Mouse (Mus musculus) cortical plate, adult 2 months (tissue): ENCODE measurements around the gene Ncapg2. TPM values are rescaled to one million over a fixed set of nuclear protein-coding genes. Genes with fewer than 3 reads are reported as not detected.

Experiments used
- H3K27ac ChIP-seq: fragments of 200-500 bp; 2 replicates; pipeline ENCODE4 v1.5.1; 2012; ENCODE audit warnings: low read length, control low read depth, inconsistent platforms; ENCODE audit not compliant: insufficient read depth
- H3K4me1 ChIP-seq: fragments of 200-500 bp; 2 replicates; pipeline ENCODE4 v1.6.1; 2011; ENCODE audit warnings: low read length; ENCODE audit not compliant: control insufficient read depth, insufficient read depth
- H3K4me3 ChIP-seq: fragments of 200-500 bp; 2 replicates; pipeline ENCODE4 v1.5.1; 2011; ENCODE audit warnings: mild to moderate bottlenecking, low read length, control low read depth; ENCODE audit not compliant: insufficient read depth
- CTCF ChIP-seq: fragments of 200-500 bp; IDR thresholded peaks from 2 replicates; pipeline ENCODE4 v1.5.1; 2011; ENCODE audit warnings: mild to moderate bottlenecking, control low read depth, low read length; ENCODE audit not compliant: insufficient read depth; ENCODE audit errors: extremely low read depth
- POLR2A ChIP-seq: fragments of 200-500 bp; IDR thresholded peaks from 2 replicates; pipeline ENCODE4 v1.6.1; 2011; ENCODE audit warnings: mild to moderate bottlenecking, low read length, control low read depth; ENCODE audit not compliant: insufficient read depth; ENCODE audit errors: extremely low read depth
- polyA plus RNA-seq: library from polyadenylated mRNA; depleted of rRNA; stranded (reverse); fragments of >200 nt; gene quantifications from 2 replicates; pipeline ENCODE4 v1.2.3, GENCODE M21; 2012

Gene Ncapg2
- polyA plus RNA-seq, 1 experiment: 3.7 TPM

- TF ChIP-seq POLR2A (no peak), CTCF (no peak)
- H3K27ac ChIP-seq: no peak overlapping the region
- H3K4me1 ChIP-seq: no peaks in the 10 kb centered on the region
- no peak overlapping the region for H3K4me3 ChIP-seq
Measured at GRCm38 (mm10) chr12:116395312-116395711, 9.9 kb upstream of the Ncapg2 start.

- no peaks in the 10 kb centered on the region for H3K4me1 ChIP-seq
- no peak overlapping the region for H3K27ac ChIP-seq
- H3K4me3 ChIP-seq: no peak overlapping the region
- TF ChIP-seq CTCF: no peak
- TF ChIP-seq POLR2A: no peak
Measured at GRCm38 (mm10) chr12:116396072-116396695, 9.0 kb upstream of the Ncapg2 start.

GRCm38 (mm10) chr12:116404012-116404679, 1.1 kb upstream of the Ncapg2 start:
- H3K4me1 ChIP-seq: no peaks in the 10 kb centered on the region
- TF ChIP-seq POLR2A: no peak
- no peak for TF ChIP-seq CTCF
- no peak overlapping the region for H3K4me3 ChIP-seq
- H3K27ac ChIP-seq: no peak overlapping the region

GRCm38 (mm10) chr12:116405836-116406155, 594 bp downstream of the Ncapg2 start:
- Histone ChIP-seq H3K4me3 (peak overlapping the region; percentile 31), H3K4me1 (no peaks in the 10 kb centered on the region), H3K27ac (no peak overlapping the region)
- TF ChIP-seq POLR2A: no peak
- TF ChIP-seq CTCF: no peak

GRCm38 (mm10) chr12:116407883-116408282, 2.7 kb downstream of the Ncapg2 start:
- no peak overlapping the region for H3K27ac ChIP-seq
- no peaks in the 10 kb centered on the region for H3K4me1 ChIP-seq
- TF ChIP-seq CTCF (no peak), POLR2A (no peak)
- H3K4me3 ChIP-seq: no peak overlapping the region

GRCm38 (mm10) chr12:116414941-116415340, 9.7 kb downstream of the Ncapg2 start:
- Histone ChIP-seq H3K27ac (no peak overlapping the region), H3K4me3 (no peak overlapping the region), H3K4me1 (no peaks in the 10 kb centered on the region)
- TF ChIP-seq POLR2A (no peak), CTCF (no peak)

GRCm38 (mm10) chr12:116416514-116416913, 11.3 kb downstream of the Ncapg2 start:
- TF ChIP-seq CTCF: no peak
- TF ChIP-seq POLR2A: no peak
- H3K4me3 ChIP-seq: no peak overlapping the region
- no peak overlapping the region for H3K27ac ChIP-seq
- no peaks in the 10 kb centered on the region for H3K4me1 ChIP-seq

- no peak for TF ChIP-seq CTCF
- no peak for TF ChIP-seq POLR2A
- Histone ChIP-seq H3K4me1 (no peaks in the 10 kb centered on the region), H3K27ac (no peak overlapping the region), H3K4me3 (no peak overlapping the region)
Measured at GRCm38 (mm10) chr12:116421656-116422055, 16.5 kb downstream of the Ncapg2 start.

GRCm38 (mm10) chr12:116425392-116425791, 20.2 kb downstream of the Ncapg2 start:
- no peak overlapping the region for H3K4me3 ChIP-seq
- TF ChIP-seq CTCF: no peak
- no peak for TF ChIP-seq POLR2A
- H3K4me1 ChIP-seq: no peaks in the 10 kb centered on the region
- no peak overlapping the region for H3K27ac ChIP-seq

- Histone ChIP-seq H3K27ac (no peak overlapping the region), H3K4me1 (no peaks in the 10 kb centered on the region), H3K4me3 (no peak overlapping the region)
- TF ChIP-seq POLR2A: no peak
- no peak for TF ChIP-seq CTCF
Measured at GRCm38 (mm10) chr12:116433742-116434141, 28.5 kb downstream of the Ncapg2 start.

GRCm38 (mm10) chr12:116435232-116435631, 30.0 kb downstream of the Ncapg2 start:
- Histone ChIP-seq H3K27ac (no peak overlapping the region), H3K4me3 (no peak overlapping the region), H3K4me1 (no peaks in the 10 kb centered on the region)
- TF ChIP-seq CTCF: no peak
